Mouse (Mus musculus) heart, embryonic 10.5 days (tissue): ENCODE results near the gene Rnf167. TPM values are rescaled to one million over a fixed set of nuclear protein-coding genes. Genes with fewer than 3 reads are reported as not detected.

ENCODE experiments used
- DNase-seq: peaks from one replicate; pipeline ENCODE4 v3.0.0-alpha.2; 2017; ENCODE audit warnings: low spot score
- H3K27ac ChIP-seq: fragments of 300-500 bp; sonication (generic); 2 replicates; pipeline ENCODE4 v1.5.1; 2016; ENCODE audit warnings: mild to moderate bottlenecking
- H3K27me3 ChIP-seq: fragments of 300-500 bp; sonication (generic); 2 replicates; pipeline ENCODE4 v1.6.1; 2016; ENCODE audit warnings: mild to moderate bottlenecking; ENCODE audit not compliant: poor library complexity, insufficient read depth, severe bottlenecking
- H3K36me3 ChIP-seq: fragments of 300-500 bp; sonication (generic); 2 replicates; pipeline ENCODE4 v1.6.1; 2016; ENCODE audit warnings: mild to moderate bottlenecking, moderate library complexity
- H3K4me1 ChIP-seq: fragments of 300-500 bp; sonication (generic); 2 replicates; pipeline ENCODE4 v1.6.1; 2016; ENCODE audit warnings: mild to moderate bottlenecking
- H3K4me3 ChIP-seq: fragments of 300-500 bp; sonication (generic); 2 replicates; pipeline ENCODE4 v1.5.1; 2016; ENCODE audit warnings: mild to moderate bottlenecking, moderate library complexity
- H3K9me3 ChIP-seq: fragments of 300-500 bp; sonication (generic); 2 replicates; pipeline ENCODE4 v1.6.1; 2016; ENCODE audit warnings: mild to moderate bottlenecking, moderate library complexity
- WGBS: fragments of 180-500 bp; shearing (Covaris S2); methylation state at CpG from one replicate; pipeline ENCODE4 v1.1.7; 2016; 5-methylcytosine and 5-hydroxymethylcytosine counted together
- polyA plus RNA-seq: library from polyadenylated mRNA; unstranded; fragments of >200 nt; fragmentation: Nextera tagmentation; extraction: Ambion mirVana; gene quantifications from 2 replicates; pipeline ENCODE4 v1.2.1, GENCODE M21; 2016

The Rnf167 gene
- polyA plus RNA-seq, 1 experiment from 2014 or later: 74.4 TPM

DNA sequence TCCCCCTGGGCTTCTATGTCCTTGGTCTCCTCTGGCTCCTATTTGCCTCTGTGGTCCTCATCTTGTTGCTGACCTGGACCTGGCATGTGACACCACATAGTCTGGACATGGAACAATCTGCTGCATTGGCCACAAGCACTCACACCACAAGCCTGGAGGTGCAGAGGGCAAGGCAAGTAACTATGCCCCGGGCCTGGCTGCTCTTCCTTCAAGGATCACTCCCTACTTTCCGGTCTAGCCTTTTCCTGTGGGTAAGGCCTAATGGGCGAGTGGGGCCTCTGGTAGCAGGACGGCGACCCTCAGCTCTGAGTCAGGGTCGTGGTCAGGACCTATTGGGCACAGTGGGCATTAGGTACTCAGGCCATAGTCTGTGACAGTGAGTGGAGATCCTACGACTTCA is 5.8 kb upstream of the Rnf167 start:
- Histone ChIP-seq H3K27ac (no peak overlapping the region), H3K4me3 (no peak overlapping the region), H3K27me3 (no peaks in the 10 kb centered on the region), H3K9me3 (no peaks in the 10 kb centered on the region), H3K36me3 (peaks cover 32% of the 10 kb centered on the region), H3K4me1 (peaks cover 37% of the 10 kb centered on the region)
- 78% methylated on average over 7 of the region's 7 CpGs for WGBS
- DNase-seq: no peak

DNA sequence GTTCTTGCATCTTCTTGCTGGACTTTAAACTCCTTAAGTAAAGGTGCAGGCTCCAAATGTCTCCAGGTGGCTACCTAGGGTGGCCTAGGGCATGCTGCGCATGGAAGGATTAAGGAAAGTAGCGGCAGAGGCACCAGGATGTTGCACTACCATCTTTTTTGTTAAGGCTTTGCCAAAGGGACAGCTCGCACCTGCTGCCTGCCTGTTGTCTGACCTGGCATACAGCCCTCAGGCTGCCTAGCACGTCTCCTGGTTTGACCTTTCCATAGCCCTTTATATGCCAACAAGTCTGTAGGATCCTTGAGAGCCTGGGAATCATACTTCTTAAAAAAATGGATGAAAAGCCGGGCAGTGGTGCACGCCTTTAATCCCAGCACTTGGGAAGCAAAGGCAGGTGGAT is 4.0 kb upstream of the Rnf167 start:
- no peaks in the 10 kb centered on the region for H3K27me3 ChIP-seq
- H3K9me3 ChIP-seq: no peaks in the 10 kb centered on the region
- H3K27ac ChIP-seq: no peak overlapping the region
- no peak for DNase-seq
- H3K4me1 ChIP-seq: peaks cover 43% of the 10 kb centered on the region
- WGBS: 91% methylated on average over 6 of the region's 6 CpGs
- no peak overlapping the region for H3K4me3 ChIP-seq
- H3K36me3 ChIP-seq: peaks cover 32% of the 10 kb centered on the region

DNA sequence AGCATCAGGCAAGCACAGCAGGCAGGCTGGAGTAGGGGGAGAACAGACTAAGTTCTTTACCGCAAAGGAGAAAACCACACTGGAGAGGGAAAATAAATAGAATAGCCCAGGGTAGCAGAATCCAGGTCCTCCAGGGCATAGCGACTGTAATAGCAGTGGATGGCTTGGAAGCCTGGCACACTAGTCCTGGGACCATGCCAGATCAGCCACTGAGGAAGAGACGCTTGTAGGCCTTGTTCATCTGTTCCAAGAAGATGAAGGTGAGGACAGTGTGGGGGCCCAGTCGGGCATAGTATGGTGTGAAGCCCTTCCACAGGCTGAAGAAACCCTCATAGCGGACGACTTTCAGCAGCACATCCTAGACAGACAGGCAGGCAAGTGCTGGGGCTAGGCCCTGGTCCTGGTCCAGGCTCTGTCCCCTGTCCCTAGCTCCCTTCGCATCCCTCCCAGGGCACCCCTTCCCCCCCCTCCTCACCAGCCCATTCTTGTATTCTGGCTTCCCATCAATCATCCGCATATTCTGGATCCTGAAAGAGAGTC is 2.4 kb upstream of the Rnf167 start:
- Histone ChIP-seq H3K36me3 (peaks cover 44% of the 10 kb centered on the region), H3K27me3 (no peaks in the 10 kb centered on the region), H3K9me3 (no peaks in the 10 kb centered on the region), H3K4me1 (peaks cover 43% of the 10 kb centered on the region), H3K4me3 (no peak overlapping the region), H3K27ac (no peak overlapping the region)
- DNase-seq: peak; percentile 63
- 96% methylated on average over 8 of the region's 8 CpGs for WGBS

DNA sequence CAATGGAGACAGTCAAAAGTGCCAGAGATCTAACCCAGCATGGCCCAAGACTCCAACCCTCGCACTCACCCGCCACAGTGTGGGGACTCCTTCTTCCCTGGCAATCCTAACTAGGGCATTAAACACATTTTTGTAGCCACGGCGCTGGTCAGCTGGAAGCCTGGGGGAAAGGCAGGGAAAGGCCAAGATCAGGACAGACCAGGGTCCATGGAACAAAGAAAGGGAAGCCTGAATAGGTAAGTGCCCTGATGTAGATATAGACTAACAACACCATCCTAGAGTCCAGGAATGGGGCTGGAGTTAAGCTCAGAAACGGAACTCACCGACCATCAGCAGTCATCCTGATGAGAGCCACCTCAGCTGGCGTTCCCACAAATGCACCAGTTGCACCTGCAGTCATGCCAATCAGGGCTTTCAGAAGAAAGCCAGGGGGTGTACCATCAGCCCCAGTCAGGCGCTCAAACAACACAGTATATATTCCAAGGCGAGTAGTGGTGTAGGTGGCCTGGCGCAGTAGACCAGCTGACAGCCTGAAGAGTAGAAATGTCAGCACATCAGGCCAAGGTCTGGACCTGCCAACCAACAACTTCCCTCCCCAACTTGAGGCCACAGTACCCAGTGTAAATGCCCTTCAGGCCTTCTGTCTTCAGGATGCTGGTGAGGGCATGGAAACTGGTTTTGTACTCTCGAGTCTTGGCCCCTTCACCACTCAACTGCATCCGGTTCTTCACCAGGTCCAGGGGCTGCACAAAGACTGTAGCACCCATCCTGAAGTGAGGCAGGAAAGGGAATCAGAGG is 1.4 kb upstream of the Rnf167 start:
- Histone ChIP-seq H3K27me3 (no peaks in the 10 kb centered on the region), H3K9me3 (no peaks in the 10 kb centered on the region), H3K27ac (peak overlapping the region; percentile 97), H3K4me3 (peak overlapping the region; percentile 70), H3K4me1 (peaks cover 38% of the 10 kb centered on the region), H3K36me3 (peaks cover 54% of the 10 kb centered on the region)
- WGBS: 84% methylated on average over 12 of the region's 12 CpGs
- peak; percentile 73 for DNase-seq

DNA sequence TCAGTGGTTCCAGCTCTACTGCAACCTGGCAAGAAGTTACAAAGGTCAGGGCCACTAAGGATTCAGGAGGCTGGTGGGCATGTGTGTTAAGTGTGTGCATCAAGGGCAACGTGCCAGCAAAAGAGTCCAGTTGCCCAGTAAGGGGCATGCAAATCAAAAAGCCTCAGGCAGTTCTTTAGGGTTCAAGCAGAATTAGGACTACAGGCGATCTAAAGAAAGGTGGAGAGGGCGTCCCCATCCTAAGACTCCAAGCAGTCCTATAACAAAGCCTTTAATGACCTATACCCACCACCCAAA is 828 bp upstream of the Rnf167 start:
- DNase-seq: no peak
- peak overlapping the region; percentile 70 for H3K4me3 ChIP-seq
- H3K4me1 ChIP-seq: peaks cover 42% of the 10 kb centered on the region
- WGBS: 27% methylated on average over 3 of the region's 3 CpGs
- H3K36me3 ChIP-seq: peaks cover 60% of the 10 kb centered on the region
- no peaks in the 10 kb centered on the region for H3K9me3 ChIP-seq
- H3K27ac ChIP-seq: peak overlapping the region; percentile 97
- no peaks in the 10 kb centered on the region for H3K27me3 ChIP-seq

DNA sequence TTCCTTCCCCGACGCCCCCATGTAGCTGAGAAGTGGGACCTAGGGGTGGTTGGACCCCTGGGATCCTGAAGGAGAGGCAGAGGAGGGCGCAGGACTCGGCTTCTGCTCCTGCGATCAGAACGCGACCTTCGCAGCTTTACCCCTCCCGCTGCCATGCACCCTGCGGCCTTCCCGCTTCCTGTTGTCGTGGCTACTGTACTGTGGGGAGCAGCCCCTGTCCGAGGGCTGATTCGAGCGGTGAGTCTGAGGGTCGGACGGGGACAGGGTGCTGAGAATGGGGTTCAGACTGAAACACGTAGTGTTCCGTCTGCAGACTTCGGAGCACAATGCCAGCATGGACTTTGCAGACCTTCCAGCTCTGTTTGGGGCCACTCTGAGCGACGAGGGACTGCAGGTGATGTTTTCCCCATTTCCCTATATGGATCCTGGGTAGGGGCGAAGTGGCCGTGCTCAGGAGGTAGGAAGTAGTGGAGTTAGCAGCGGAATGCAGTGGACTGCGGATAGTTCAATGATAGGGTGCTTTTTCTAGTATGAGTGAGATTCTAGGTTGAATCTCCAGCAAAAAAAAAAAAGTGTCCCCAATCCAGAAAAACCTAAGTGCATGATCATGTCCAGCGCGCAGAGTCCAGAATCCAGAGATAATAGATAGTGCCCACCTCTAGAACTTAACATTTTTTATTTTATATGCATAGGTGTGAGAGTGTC is 833 bp downstream of the Rnf167 start:
- H3K4me3 ChIP-seq: peak overlapping the region; percentile 70
- peak; percentile 79 for DNase-seq
- H3K9me3 ChIP-seq: no peaks in the 10 kb centered on the region
- no peaks in the 10 kb centered on the region for H3K27me3 ChIP-seq
- 3% methylated on average over 28 of the region's 28 CpGs for WGBS
- H3K36me3 ChIP-seq: peaks cover 73% of the 10 kb centered on the region
- peaks cover 53% of the 10 kb centered on the region for H3K4me1 ChIP-seq
- H3K27ac ChIP-seq: peak overlapping the region; percentile 97

DNA sequence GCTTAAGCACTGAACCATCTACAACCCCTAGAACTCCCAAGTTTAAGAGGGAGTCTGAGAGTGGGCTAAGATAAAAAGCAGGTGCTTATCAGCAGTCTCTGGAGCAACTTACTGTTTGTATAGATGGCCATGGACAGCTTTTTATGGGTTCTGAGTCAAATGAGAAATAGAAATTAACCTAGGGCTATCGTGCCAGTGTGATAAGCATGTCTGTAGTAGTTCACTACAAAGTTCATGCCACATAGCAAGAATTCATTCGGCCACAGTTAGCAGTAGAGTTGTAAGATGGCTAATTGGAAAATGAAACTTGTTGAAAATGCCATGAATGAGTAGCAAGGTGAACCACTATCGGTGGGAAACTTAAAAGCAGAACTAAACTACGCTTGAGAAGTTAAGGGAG is 1.5 kb downstream of the Rnf167 start:
- Histone ChIP-seq H3K9me3 (no peaks in the 10 kb centered on the region), H3K4me1 (peaks cover 56% of the 10 kb centered on the region), H3K27ac (peak overlapping the region; percentile 97; the same call in 1 of the 2 replicates), H3K4me3 (peak overlapping the region; percentile 70), H3K27me3 (no peaks in the 10 kb centered on the region), H3K36me3 (peaks cover 68% of the 10 kb centered on the region)
- WGBS: 72% methylated on average over 4 of the region's 4 CpGs
- no peak for DNase-seq

DNA sequence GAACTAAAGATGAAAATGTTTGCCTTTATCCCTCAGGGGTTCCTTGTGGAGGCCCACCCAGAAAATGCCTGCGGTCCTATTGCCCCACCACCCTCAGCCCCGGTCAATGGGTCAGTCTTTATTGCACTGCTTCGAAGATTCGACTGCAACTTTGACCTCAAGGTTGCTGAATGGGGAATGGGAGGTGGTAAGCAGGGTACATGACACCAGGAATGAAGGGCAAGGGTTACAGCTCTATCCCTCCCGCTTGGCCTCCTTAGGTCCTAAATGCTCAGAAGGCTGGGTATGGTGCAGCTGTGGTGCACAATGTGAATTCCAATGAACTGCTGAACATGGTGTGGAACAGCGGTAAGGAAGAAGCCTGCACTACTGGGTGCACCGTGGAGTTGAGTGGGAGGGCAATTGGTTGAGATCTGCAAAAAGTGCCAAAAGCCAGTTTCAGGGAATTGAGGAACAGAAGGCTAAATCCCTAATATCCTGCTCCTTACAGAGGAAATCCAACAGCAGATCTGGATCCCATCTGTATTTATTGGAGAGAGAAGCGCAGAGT is 2.2 kb downstream of the Rnf167 start:
- H3K4me3 ChIP-seq: peak overlapping the region; percentile 70

DNA sequence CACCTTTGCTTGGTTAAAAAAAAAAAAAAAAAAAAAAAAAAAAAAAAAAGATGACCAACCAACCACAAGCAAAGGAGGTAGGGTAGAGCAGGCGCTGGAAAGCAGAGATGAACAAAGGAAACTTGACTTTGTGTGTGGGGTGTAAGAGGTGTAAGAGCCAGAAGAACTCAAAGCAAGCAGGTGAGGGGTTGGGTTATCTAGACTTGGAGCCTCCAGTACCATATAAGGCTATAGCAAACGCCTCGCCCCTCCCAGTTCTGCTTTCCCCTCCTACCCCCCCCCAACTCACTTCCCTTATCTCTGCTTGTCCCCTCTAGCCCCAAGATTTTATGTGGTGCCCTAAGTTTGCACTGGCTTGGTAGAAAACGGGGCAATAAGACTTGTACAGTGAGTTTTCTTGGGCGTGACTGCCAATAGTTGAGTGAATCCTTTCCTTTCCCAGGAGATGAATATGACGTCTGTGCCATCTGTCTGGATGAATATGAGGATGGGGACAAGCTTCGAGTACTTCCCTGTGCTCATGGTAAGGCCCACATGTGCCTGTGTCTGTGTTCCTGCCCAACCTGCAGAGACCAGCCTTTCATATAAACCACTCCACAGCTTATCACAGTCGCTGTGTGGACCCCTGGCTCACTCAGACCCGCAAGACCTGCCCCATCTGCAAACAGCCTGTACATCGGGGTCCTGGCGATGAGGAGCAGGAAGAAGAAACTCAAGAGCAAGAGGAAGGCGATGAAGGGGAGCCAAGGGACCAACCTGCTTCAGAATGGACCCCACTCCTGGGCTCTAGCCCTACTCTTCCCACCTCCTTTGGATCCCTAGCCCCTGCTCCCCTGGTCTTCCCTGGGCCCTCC is 3.5 kb downstream of the Rnf167 start:
- no peak for DNase-seq
- H3K9me3 ChIP-seq: no peaks in the 10 kb centered on the region
- H3K27ac ChIP-seq: peak overlapping the region; percentile 62; the same call in 1 of the 2 replicates
- WGBS: 73% methylated on average over 12 of the region's 12 CpGs
- H3K4me3 ChIP-seq: peak overlapping the region; percentile 27
- H3K36me3 ChIP-seq: peaks cover 49% of the 10 kb centered on the region
- no peaks in the 10 kb centered on the region for H3K27me3 ChIP-seq
- H3K4me1 ChIP-seq: peaks cover 51% of the 10 kb centered on the region

More for the DNA sequence above, 2.2 kb downstream of the Rnf167 start:
- Histone ChIP-seq H3K4me1 (peaks cover 56% of the 10 kb centered on the region), H3K9me3 (no peaks in the 10 kb centered on the region), H3K27me3 (no peaks in the 10 kb centered on the region), H3K36me3 (peaks cover 62% of the 10 kb centered on the region), H3K27ac (no peak overlapping the region; the same call in 1 of the 2 replicates)
- 84% methylated on average over 8 of the region's 8 CpGs for whole genome bisulfite sequencing
- DNase-seq: no peak

DNA sequence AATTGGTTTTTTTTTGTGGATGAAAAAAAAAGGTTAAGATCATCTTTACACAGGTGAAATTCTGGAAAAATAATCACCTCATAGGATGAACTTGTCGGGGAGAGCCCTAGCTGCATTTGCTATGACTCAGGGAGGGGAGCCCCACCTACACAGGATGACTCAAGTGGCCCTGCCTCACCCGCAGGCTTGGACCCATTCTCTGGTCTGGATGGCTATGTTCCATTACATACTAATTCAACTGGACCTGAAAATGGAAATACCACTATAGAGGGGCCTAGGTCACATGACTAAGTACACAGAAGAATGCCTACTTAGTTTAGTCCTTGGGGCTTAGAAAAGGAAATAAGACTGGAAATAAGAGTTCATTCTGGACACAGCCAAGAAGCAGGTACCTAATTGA is 4.4 kb downstream of the Rnf167 start:
- no peak overlapping the region for H3K27ac ChIP-seq
- no peaks in the 10 kb centered on the region for H3K9me3 ChIP-seq
- DNase-seq: no peak
- H3K36me3 ChIP-seq: peaks cover 46% of the 10 kb centered on the region
- peaks cover 51% of the 10 kb centered on the region for H3K4me1 ChIP-seq
- no peaks in the 10 kb centered on the region for H3K27me3 ChIP-seq
- peak overlapping the region; percentile 27; the same call in 1 of the 2 replicates for H3K4me3 ChIP-seq
- WGBS: 68% methylated on average over 2 of the region's 2 CpGs

DNA sequence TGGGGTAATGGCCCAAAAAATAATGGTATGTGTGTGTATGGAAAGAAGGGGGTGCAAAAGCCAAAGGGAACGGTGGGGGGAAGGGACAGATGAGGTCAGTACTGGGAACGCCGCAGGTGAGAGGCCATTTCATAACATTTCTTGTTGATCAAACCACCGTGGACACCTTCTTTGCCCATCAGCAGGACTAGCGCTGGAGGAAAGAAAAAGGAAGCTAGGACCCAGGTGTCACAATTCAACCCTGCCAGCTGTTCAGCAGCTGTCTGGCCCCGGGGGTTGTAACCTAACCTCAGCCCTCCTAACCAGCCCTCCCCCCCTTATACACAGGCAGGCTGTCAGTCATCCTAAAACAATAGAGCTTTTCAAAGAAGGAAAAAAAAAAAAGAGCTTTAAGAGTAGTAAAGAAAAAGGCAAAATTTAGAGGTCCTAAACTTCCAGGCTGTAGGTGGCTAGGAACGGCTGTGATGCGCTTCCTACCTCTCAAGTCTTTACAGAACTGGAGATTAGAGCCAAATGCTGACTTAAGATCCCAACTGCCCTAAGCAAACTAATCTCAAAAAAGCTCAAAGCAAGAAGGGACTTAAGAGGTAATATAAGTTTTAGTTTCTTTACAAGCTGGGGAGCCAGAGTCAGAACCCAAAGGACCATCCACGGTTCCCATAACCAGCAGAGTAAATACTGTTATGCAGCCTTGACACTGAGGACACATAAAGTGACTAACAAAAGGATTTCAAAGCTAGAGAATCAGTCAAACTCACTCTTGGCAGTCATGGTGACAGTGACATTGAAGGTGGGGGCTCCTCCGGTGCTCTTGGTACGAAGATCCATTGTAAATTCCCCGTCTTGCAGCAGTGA is 5.2 kb downstream of the Rnf167 start:
- DNase-seq: peak; percentile 69
- Histone ChIP-seq H3K27me3 (no peaks in the 10 kb centered on the region), H3K36me3 (peaks cover 46% of the 10 kb centered on the region), H3K4me1 (peaks cover 59% of the 10 kb centered on the region), H3K4me3 (peak overlapping the region; percentile 100), H3K9me3 (no peaks in the 10 kb centered on the region), H3K27ac (peak overlapping the region; percentile 97; the same call in 1 of the 2 replicates)
- 69% methylated on average over 12 of the region's 12 CpGs for WGBS
